Mouse (Mus musculus): Measurements from ENCODE around the gene Il25.
"Not testable (repeated sequence)": the region's sequence is repeated elsewhere in the genome, so short reads cannot be mapped to it uniquely, and the experiment has no call there.

The Il25 gene

GRCm38 (mm10) chr14:54926401-54927158, 5.9 kb upstream of the Il25 start:
- DNase-seq (ENCODE audit: low read depth, low spot score), result peak; percentile 30

- no peak for DNase-seq (ENCODE audit: low read depth, low spot score)
These were observed 5.2 kb upstream of the Il25 start for GRCm38 (mm10) chr14:54927296-54927695.

- DNase-seq (ENCODE audit: low read depth, low spot score), result no peak
These were observed 2.7 kb upstream of the Il25 start for GRCm38 (mm10) chr14:54929801-54930200.

GRCm38 (mm10) chr14:54930431-54930830, 2.1 kb upstream of the Il25 start:
- DNase-seq (ENCODE audit: low read depth, low spot score), result no peak

GRCm38 (mm10) chr14:54935904-54936830, 3.7 kb downstream of the Il25 start, which contains the start of gene Cmtm5:
Cmtm5 (plus strand) TSS chr14:54936261.
- no peak for DNase-seq (ENCODE audit: low read depth, low spot score)

- DNase-seq (ENCODE audit: low read depth, low spot score), result no peak
These were observed 4.3 kb downstream of the Il25 start for GRCm38 (mm10) chr14:54936831-54937160.

- no peak for DNase-seq (ENCODE audit: low read depth, low spot score)
These were observed 5.1 kb downstream of the Il25 start for GRCm38 (mm10) chr14:54937361-54938182.

GRCm38 (mm10) chr14:54938431-54939219, 6.1 kb downstream of the Il25 start:
- no peak for DNase-seq (ENCODE audit: low read depth, low spot score)

GRCm38 (mm10) chr14:54939434-54940175, 7.1 kb downstream of the Il25 start:
- peak; percentile 44 for DNase-seq (ENCODE audit: low read depth, low spot score)

GRCm38 (mm10) chr14:54940176-54940530, 7.7 kb downstream of the Il25 start:
- no peak for DNase-seq (ENCODE audit: low read depth, low spot score)

- DNase-seq (ENCODE audit: low read depth, low spot score), result no peak
These were observed 8.8 kb downstream of the Il25 start for GRCm38 (mm10) chr14:54941024-54941978.

GRCm38 (mm10) chr14:54942479-54942878, 10.0 kb downstream of the Il25 start:
- no peak for DNase-seq (ENCODE audit: low read depth, low spot score)

- no peak for DNase-seq (ENCODE audit: low read depth, low spot score)
These were observed 11.5 kb downstream of the Il25 start for GRCm38 (mm10) chr14:54943971-54944370.

GRCm38 (mm10) chr14:54944939-54945338, 12.4 kb downstream of the Il25 start:
- no peak for DNase-seq (ENCODE audit: low read depth, low spot score)

- no peak for DNase-seq (ENCODE audit: low read depth, low spot score)
These were observed 13.6 kb downstream of the Il25 start for GRCm38 (mm10) chr14:54945975-54946704.

GRCm38 (mm10) chr14:54947008-54947407, 14.5 kb downstream of the Il25 start:
- not testable (repeated sequence) for DNase-seq (ENCODE audit: low read depth, low spot score)

- no peak for DNase-seq (ENCODE audit: low read depth, low spot score)
These were observed 16.3 kb downstream of the Il25 start for GRCm38 (mm10) chr14:54948781-54949180.

- DNase-seq (ENCODE audit: low read depth, low spot score), result no peak
These were observed 18.0 kb downstream of the Il25 start for GRCm38 (mm10) chr14:54950493-54950892.

- no peak for DNase-seq (ENCODE audit: low read depth, low spot score)
These were observed 19.1 kb downstream of the Il25 start for GRCm38 (mm10) chr14:54951587-54951986.

Measured in skeletal muscle tissue, adult 2 months (tissue).